Mouse (Mus musculus) midbrain, embryonic 13.5 days (tissue): Measurements from ENCODE around the gene Inf2. TPM values are rescaled to one million over a fixed set of nuclear protein-coding genes. Genes with fewer than 3 reads are reported as not detected.

ENCODE experiments used
- ATAC-seq: fragments of 200-750 bp; cut with Nextera tagmentation; 2 replicates; pipeline ENCODE4 v1.8.0; 2017; ENCODE audit warnings: mild to moderate bottlenecking, moderate TSS enrichment, moderate library complexity
- H3K27ac ChIP-seq: fragments of 300-500 bp; sonication (generic); 2 replicates; pipeline ENCODE4 v1.5.1; 2015; ENCODE audit warnings: inconsistent platforms, mild to moderate bottlenecking, moderate library complexity
- H3K27me3 ChIP-seq: fragments of 300-500 bp; sonication (generic); 2 replicates; pipeline ENCODE4 v1.6.1; 2015; ENCODE audit warnings: mild to moderate bottlenecking, inconsistent platforms
- H3K36me3 ChIP-seq: fragments of 300-500 bp; sonication (generic); 2 replicates; pipeline ENCODE4 v1.6.1; 2015; ENCODE audit warnings: mild to moderate bottlenecking, inconsistent platforms
- H3K4me1 ChIP-seq: fragments of 300-500 bp; sonication (generic); replicated peaks from 2 replicates; pipeline ENCODE4 v1.6.1; 2015; ENCODE audit warnings: inconsistent platforms
- H3K4me2 ChIP-seq: fragments of 300-500 bp; sonication (generic); replicated peaks from 2 replicates; pipeline ENCODE4 v1.6.1; 2015; ENCODE audit warnings: moderate library complexity, mild to moderate bottlenecking, inconsistent platforms
- H3K4me3 ChIP-seq: fragments of 300-500 bp; sonication (generic); replicated peaks from 2 replicates; pipeline ENCODE4 v1.5.1; 2015; ENCODE audit warnings: mild to moderate bottlenecking, inconsistent platforms
- H3K9ac ChIP-seq: fragments of 300-500 bp; sonication (generic); replicated peaks from 2 replicates; pipeline ENCODE4 v1.6.1; 2015; ENCODE audit warnings: mild to moderate bottlenecking, inconsistent platforms
- H3K9me3 ChIP-seq: fragments of 300-500 bp; sonication (generic); 2 replicates; pipeline ENCODE4 v1.6.1; 2016; ENCODE audit warnings: mild to moderate bottlenecking, inconsistent platforms
- WGBS: fragments of 180-500 bp; shearing (Covaris S2); methylation state at CpG from one replicate; pipeline ENCODE4 v1.1.7; 2015; 5-methylcytosine and 5-hydroxymethylcytosine counted together
- polyA plus RNA-seq: library from polyadenylated mRNA; unstranded; fragments of >200 nt; fragmentation: Nextera tagmentation; extraction: Ambion mirVana; gene quantifications from 2 replicates; pipeline ENCODE4 v1.2.1, GENCODE M21; 2015

Inf2 gene
- polyA plus RNA-seq, 1 experiment from 2014 or later, result 1.8 TPM

DNA sequence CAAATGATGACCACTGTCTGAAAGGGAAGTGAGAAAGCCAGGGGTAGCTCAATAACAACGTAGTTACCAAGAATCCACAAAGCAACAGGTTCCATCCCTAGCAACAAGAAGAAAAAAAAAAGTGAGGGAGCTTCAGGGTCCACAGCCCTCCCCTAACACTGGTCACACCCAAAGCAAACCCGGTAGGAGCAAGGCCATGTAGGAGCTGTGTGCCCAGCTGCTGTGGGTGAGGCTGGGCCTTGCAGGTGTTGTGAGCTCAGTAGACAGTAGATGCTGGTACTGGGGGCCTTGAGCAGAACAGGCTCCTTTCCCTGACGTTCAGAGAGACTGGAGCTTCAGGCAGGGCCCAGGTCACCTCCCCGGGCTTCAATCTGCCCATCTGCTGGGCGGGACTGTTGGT, 36.1 kb upstream of the Inf2 start:
- WGBS, result 76% methylated on average over 5 of the region's 5 CpGs
- H3K4me1 ChIP-seq, result peaks cover 15% of the 10 kb centered on the region
- H3K36me3 ChIP-seq, result no peaks in the 10 kb centered on the region
- no peaks in the 10 kb centered on the region for H3K27me3 ChIP-seq
- H3K9me3 ChIP-seq, result no peaks in the 10 kb centered on the region
- ATAC-seq, result peak; percentile 55; the same call in 1 of the 2 replicates
- H3K27ac ChIP-seq, result no peak overlapping the region
- H3K9ac ChIP-seq, result no peak overlapping the region
- H3K4me3 ChIP-seq, result no peak overlapping the region
- H3K4me2 ChIP-seq, result no peak overlapping the region

DNA sequence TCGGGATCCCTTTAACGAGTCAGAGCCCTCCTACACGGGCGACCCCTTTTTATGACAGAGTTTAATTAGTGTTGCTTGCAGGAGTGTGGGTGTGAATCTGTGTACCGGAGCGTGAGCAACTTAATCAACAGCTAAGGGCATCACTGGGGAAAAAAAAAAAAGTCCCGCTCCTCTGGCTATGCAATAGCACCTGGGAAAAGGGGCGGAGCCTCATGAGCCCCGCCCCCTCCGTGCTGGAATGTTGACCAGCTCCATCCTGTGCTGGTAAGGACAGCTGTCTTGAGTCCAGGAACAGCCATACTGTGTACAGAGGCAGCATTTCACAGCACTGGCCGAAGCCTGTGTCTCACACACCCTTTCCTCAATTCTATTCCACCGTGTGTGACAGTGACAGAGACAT, 33.7 kb upstream of the Inf2 start:
- 43% methylated on average over 12 of the region's 12 CpGs for WGBS
- no peak overlapping the region for H3K4me2 ChIP-seq
- no peaks in the 10 kb centered on the region for H3K36me3 ChIP-seq
- no peak overlapping the region for H3K4me3 ChIP-seq
- H3K27ac ChIP-seq, result no peak overlapping the region
- no peaks in the 10 kb centered on the region for H3K27me3 ChIP-seq
- ATAC-seq, result no peak
- no peaks in the 10 kb centered on the region for H3K9me3 ChIP-seq
- H3K4me1 ChIP-seq, result peaks cover 15% of the 10 kb centered on the region
- no peak overlapping the region for H3K9ac ChIP-seq

DNA sequence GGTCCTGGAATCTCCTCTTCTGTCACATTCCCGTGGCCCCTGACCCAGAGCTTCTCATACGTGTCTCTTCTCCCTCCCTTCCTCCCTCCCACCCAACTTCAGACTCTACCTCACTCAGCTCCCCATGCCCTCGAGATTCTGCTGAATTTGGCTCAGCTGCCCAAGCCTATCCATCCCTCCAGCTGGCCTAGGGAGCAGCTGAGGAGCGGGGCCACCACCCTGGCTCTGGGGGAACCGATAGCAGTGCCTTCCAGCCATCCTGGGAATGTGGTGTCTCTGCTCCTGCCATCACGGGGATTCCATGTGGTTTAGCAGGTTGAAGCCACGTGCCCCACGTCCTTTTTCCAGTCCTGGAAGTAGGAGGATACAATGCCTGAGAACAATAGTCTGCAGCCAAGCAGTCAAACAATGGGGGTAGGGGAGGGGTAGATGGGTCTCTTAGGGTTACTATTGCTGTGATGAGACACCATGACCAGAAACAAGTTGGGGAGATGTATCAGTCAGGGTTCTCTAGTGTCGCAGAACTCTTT, 32.0 kb upstream of the Inf2 start:
- H3K9me3 ChIP-seq, result no peaks in the 10 kb centered on the region
- H3K9ac ChIP-seq, result no peak overlapping the region
- H3K36me3 ChIP-seq, result no peaks in the 10 kb centered on the region
- H3K27me3 ChIP-seq, result no peaks in the 10 kb centered on the region
- peaks cover 11% of the 10 kb centered on the region for H3K4me1 ChIP-seq
- no peak for ATAC-seq
- WGBS, result 67% methylated on average over 9 of the region's 9 CpGs
- H3K4me3 ChIP-seq, result no peak overlapping the region
- no peak overlapping the region for H3K4me2 ChIP-seq
- H3K27ac ChIP-seq, result no peak overlapping the region

DNA sequence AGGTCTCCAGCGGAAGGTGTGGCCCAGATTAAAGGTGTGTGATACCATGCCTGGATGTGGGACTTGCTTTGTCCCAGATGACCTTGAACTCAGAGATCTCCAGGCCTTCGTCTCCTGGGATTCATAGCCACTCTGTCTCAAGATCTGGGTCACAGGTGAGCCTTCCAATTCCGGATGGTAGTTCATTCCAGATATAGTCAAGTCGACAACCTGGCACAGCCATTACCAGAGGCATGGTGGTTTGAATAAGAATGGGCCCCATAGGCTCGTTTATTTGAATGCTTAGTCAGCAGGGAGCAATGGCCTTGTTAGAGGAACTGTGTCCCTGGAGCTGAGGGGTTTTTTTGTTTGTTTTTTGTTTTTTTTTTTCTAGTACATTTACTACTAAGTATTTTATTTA, 31.4 kb upstream of the Inf2 start:
- Histone ChIP-seq H3K36me3 (no peaks in the 10 kb centered on the region), H3K4me1 (peaks cover 5% of the 10 kb centered on the region), H3K4me3 (no peak overlapping the region), H3K27ac (no peak overlapping the region), H3K4me2 (no peak overlapping the region), H3K9ac (no peak overlapping the region), H3K27me3 (no peaks in the 10 kb centered on the region), H3K9me3 (no peaks in the 10 kb centered on the region)
- ATAC-seq, result no peak
- WGBS, result 84% methylated on average over 5 of the region's 5 CpGs

DNA sequence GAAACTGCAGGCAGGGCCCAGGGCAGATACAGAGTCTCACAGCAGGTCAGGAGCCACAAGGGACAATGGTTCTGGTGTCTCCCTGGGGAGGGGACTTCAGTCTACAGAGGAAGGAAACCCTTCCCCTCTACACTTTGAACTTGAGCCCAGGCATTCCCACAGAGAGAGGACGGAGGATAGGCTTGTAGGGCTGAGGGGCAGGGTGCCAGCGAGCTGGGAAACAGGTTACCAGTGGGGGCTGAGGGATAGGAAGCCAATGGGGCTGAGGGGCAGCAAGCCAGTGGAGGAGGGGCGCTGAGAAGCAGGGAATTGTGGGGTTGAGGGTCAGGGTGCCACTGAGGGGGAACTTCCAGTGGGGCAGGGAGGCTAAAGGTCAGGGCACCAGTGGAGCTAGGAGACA, 29.4 kb upstream of the Inf2 start:
- no peak for ATAC-seq
- no peak overlapping the region for H3K27ac ChIP-seq
- no peak overlapping the region for H3K9ac ChIP-seq
- H3K4me3 ChIP-seq, result no peak overlapping the region
- no peaks in the 10 kb centered on the region for H3K4me1 ChIP-seq
- no peaks in the 10 kb centered on the region for H3K36me3 ChIP-seq
- H3K9me3 ChIP-seq, result no peaks in the 10 kb centered on the region
- WGBS, result 36% methylated on average over 3 of the region's 3 CpGs
- no peak overlapping the region for H3K4me2 ChIP-seq
- no peaks in the 10 kb centered on the region for H3K27me3 ChIP-seq

DNA sequence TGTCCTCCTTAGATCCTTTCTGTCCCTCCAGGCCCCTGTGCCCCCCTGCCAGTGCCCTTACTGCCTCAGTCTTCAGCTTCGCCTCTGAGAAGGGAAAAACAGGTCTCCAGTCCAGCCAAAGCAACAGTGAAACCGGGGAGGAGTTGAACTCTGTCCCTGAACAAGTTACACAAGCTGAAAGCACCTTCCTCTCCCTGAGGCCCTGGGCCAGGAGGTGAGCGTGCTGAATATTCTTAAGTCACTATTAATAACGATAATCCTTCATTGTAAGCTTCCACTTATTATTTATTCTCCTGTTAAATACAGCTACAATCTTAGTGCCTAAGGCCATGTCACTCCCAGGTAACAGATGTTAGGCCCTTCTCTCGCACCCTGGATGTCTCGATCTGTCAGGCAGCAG, 28.9 kb upstream of the Inf2 start:
- no peaks in the 10 kb centered on the region for H3K9me3 ChIP-seq
- no peaks in the 10 kb centered on the region for H3K36me3 ChIP-seq
- H3K4me1 ChIP-seq, result no peaks in the 10 kb centered on the region
- H3K9ac ChIP-seq, result no peak overlapping the region
- H3K4me2 ChIP-seq, result no peak overlapping the region
- no peak for ATAC-seq
- WGBS, result 73% methylated on average over 6 of the region's 6 CpGs
- H3K27ac ChIP-seq, result no peak overlapping the region
- H3K27me3 ChIP-seq, result no peaks in the 10 kb centered on the region
- H3K4me3 ChIP-seq, result no peak overlapping the region

DNA sequence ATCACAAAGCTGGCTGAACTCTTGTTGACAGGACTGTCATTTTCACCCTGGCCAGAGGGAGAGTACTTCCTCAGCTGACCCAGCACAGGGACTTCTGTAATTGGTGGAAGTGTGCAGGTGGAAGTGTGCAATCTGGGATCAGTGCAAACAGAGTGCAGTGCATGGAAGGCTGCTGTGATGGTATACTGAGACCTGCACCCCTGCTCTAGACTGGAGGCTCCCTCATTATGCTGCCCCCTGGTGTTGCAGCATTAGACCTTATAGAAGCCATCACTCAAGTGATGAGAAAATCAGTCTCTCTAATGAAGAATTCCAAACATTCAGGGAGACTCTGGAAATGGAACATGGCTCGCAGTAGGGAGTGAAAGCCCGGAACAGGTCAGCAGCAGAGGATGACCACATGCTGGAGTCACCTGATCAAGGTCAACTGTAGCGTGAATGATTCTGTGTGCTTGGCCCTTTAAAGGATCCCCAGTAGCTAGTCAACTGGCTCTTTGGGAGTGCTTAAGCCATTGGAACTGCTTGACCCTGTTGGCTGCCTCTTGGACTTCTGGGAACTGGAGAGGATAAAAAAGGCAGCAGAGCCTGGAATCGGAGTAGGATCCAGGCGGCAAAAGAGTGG, 28.3 kb upstream of the Inf2 start:
- Histone ChIP-seq H3K36me3 (no peaks in the 10 kb centered on the region), H3K27me3 (no peaks in the 10 kb centered on the region), H3K9me3 (no peaks in the 10 kb centered on the region), H3K4me2 (no peak overlapping the region), H3K4me1 (no peaks in the 10 kb centered on the region), H3K27ac (no peak overlapping the region), H3K9ac (no peak overlapping the region), H3K4me3 (no peak overlapping the region)
- 52% methylated on average over 4 of the region's 5 CpGs for WGBS
- ATAC-seq, result no peak

DNA sequence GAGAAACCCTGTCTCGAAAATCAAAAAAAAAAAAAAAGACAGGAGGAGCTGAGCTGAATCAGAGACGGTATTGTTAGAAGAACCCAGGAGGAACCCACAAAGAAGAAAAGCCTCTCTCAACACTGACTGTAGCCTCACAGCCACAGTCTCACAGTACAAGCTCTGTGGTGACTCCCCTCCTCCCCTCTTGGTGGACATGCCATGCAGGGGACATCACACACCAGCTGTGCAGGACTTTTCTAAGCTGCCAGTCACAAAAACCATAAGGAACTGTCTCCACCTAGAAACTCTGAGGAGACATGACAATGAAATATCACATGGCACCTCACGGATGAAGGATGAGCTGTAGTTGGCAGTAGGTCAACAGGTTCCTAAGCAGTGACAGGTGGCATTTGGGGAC, 27.4 kb upstream of the Inf2 start:
- no peak for ATAC-seq

DNA sequence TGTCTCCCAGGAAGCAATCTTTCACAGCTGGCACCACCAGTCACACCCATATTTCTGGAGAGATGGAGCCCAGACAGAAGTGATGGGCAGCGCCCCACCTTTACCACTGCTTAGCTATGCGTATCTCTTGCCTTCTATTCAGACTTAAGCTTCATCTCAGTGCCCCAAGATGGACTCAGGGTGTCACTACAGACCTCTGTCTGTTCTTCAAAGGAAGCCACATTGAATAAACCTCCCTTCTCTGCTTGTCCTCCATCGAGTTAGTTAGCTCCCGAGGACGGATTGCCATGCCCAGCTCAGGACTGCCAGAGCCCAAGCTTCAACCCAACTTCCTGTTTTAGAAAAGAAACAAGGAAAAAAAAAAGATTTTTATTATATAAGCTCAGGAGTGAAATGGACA, 26.1 kb upstream of the Inf2 start:
- no peak for ATAC-seq
- WGBS, result 78% methylated on average over 5 of the region's 5 CpGs
- H3K4me3 ChIP-seq, result no peak overlapping the region

More for the DNA sequence above, 27.4 kb upstream of the Inf2 start:
- H3K9me3 ChIP-seq, result no peaks in the 10 kb centered on the region
- no peaks in the 10 kb centered on the region for H3K4me1 ChIP-seq
- no peaks in the 10 kb centered on the region for H3K27me3 ChIP-seq
- H3K27ac ChIP-seq, result no peak overlapping the region
- H3K36me3 ChIP-seq, result no peaks in the 10 kb centered on the region
- H3K4me2 ChIP-seq, result no peak overlapping the region
- 63% methylated on average over 3 of the region's 3 CpGs for WGBS
- no peak overlapping the region for H3K9ac ChIP-seq
- no peak overlapping the region for H3K4me3 ChIP-seq

DNA sequence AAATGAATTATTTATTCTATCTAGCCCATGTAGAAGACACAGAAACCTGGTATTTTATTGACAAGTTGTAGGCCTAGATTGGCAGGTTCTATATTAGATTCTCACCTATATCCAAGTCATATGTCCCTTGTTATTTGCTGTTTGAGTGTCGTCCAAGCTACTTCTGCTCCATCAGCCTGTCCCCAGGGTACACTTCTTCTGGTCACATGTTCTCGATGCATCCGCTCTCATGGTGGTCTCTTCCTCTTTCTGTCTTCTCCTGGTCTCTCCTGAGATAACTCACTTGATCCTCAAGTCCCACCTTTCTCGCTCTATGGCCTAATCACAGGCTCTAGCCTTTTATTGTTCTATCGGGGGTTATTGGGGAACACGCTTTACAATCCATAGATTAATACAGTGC, 25.6 kb upstream of the Inf2 start:
- Histone ChIP-seq H3K27ac (no peak overlapping the region), H3K4me2 (no peak overlapping the region), H3K36me3 (no peaks in the 10 kb centered on the region), H3K27me3 (no peaks in the 10 kb centered on the region), H3K4me1 (no peaks in the 10 kb centered on the region), H3K9ac (no peak overlapping the region), H3K9me3 (no peaks in the 10 kb centered on the region), H3K4me3 (no peak overlapping the region)
- WGBS, result 90% methylated on average over 6 of the region's 6 CpGs
- ATAC-seq, result no peak

More for the DNA sequence above, 26.1 kb upstream of the Inf2 start:
- Histone ChIP-seq H3K4me1 (no peaks in the 10 kb centered on the region), H3K36me3 (no peaks in the 10 kb centered on the region), H3K9me3 (no peaks in the 10 kb centered on the region), H3K27ac (no peak overlapping the region), H3K27me3 (no peaks in the 10 kb centered on the region), H3K4me2 (no peak overlapping the region), H3K9ac (no peak overlapping the region)

DNA sequence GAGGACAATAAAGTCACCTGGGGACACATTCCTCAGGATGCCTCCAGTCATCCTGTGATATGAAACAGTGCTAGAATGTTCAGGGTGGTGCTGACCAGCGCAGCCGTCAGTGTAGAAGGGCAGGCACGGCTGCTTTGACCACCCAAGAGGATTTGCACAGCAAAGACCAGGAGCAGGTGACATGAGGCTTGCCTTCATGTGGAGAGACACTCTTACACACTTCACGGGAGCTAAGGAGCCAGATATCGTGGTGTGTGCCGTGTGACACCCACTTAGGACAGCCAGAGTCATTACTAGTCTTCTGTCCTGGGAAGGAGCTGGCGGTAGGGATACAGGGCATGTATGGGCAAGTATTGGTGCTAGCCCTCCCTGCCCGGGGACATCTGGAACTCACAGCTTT, 18.4 kb upstream of the Inf2 start:
- Histone ChIP-seq H3K27me3 (no peaks in the 10 kb centered on the region), H3K27ac (no peak overlapping the region), H3K9me3 (no peaks in the 10 kb centered on the region), H3K4me2 (no peak overlapping the region), H3K4me1 (no peaks in the 10 kb centered on the region), H3K36me3 (no peaks in the 10 kb centered on the region), H3K4me3 (no peak overlapping the region), H3K9ac (no peak overlapping the region)
- ATAC-seq, result no peak
- 94% methylated on average over 8 of the region's 8 CpGs for WGBS

DNA sequence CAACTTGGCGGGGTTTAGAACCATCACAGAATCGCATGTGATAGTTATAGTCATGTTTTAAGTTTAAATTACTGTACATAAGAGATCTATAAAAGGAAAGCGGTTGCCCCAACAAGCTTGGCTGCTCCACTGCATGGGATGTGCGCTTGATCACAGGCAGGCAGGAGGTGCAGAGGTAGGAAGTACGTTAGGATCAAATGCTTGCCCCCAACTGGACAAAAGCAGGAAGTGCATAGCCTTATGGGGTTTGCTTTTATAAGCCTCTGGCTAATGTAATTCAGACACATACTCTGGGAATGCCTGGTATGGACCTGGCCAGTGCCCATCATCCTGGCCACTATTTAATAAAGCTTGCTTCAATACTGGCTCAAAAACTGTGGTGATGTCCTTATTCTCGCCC, 17.5 kb upstream of the Inf2 start:
- peaks cover under 1% of the 10 kb centered on the region for H3K4me1 ChIP-seq
- H3K9me3 ChIP-seq, result no peaks in the 10 kb centered on the region
- 70% methylated on average over 6 of the region's 6 CpGs for WGBS
- no peak overlapping the region for H3K4me2 ChIP-seq
- H3K27me3 ChIP-seq, result no peaks in the 10 kb centered on the region
- no peak overlapping the region for H3K9ac ChIP-seq
- no peaks in the 10 kb centered on the region for H3K36me3 ChIP-seq
- no peak overlapping the region for H3K27ac ChIP-seq
- H3K4me3 ChIP-seq, result no peak overlapping the region
- ATAC-seq, result no peak
